Comparison of ENCODE assay signal across 8 mouse cellular contexts in genomic region chrX:152017186-152017585, GRCm38 (mm10). TPM values are rescaled to one million over a fixed set of nuclear protein-coding genes. Genes with fewer than 3 reads are reported as not detected.
DNase-seq lines count a peak whose midpoint lies in the region; ATAC-seq and TF ChIP-seq lines count a peak whose summit lies in the region.

No protein-coding gene starts in this region.

- no peak for TF ChIP-seq POLR2A in MEL (IDR thresholded peaks at IDR 0.05; ENCODE audit: control insufficient read depth in 1 of 2, insufficient read depth in 1 of 2, low read depth in 1 of 2, low read length in 2 of 2, poor library complexity in 1 of 2)

- TF ChIP-seq RAD21 in MEL (IDR thresholded peaks at IDR 0.05; ENCODE audit: low read depth, low read length), result no peak

- H3K27me3 ChIP-seq in heart, embryonic 16.5 days (ENCODE audit: control insufficient read depth, insufficient read depth, low read length), result peaks cover 2% of the 10 kb centered on the region; the same call in 1 of the 2 replicates
- no peaks in the 10 kb centered on the region for H3K27me3 ChIP-seq in MEL (ENCODE audit: control insufficient read depth in 1 of 2, insufficient read depth in 2 of 2, low read length in 2 of 2)
- no peaks in the 10 kb centered on the region for H3K27me3 ChIP-seq in forebrain, postnatal 0 days (ENCODE audit: insufficient read depth, low read length)

- intact Hi-C loops in gastrocnemius, postnatal 14 days (cut with DNase I; ENCODE audit: low total_unique reads), result no loop called here

- 21% methylated on average over 14 of the region's 14 CpGs for WGBS in heart, embryonic 16.5 days
- WGBS in forebrain, postnatal 0 days, result 31% methylated on average over 14 of the region's 14 CpGs
- WGBS in macrophage (ENCODE audit: missing documents), result 36% methylated on average over 8 of the region's 14 CpGs

- peak overlapping the region; percentile 64 for H3K4me2 ChIP-seq in heart, embryonic 16.5 days (ENCODE audit: low read depth, low read length)
- H3K4me2 ChIP-seq in forebrain, postnatal 0 days (ENCODE audit: low read depth), result peak overlapping the region; percentile 45

- 0 out of 2 replicates have a peak, but pooled peaks cover 2% of the 10 kb centered on the region for H3K9me3 ChIP-seq in heart, embryonic 16.5 days (replicated peaks; ENCODE audit: control insufficient read depth, low read length)
- no peaks in the 10 kb centered on the region for H3K9me3 ChIP-seq in MEL (replicated peaks; ENCODE audit: insufficient read depth, low read length)
- H3K9me3 ChIP-seq in forebrain, postnatal 0 days (ENCODE audit: low read length), result no peaks in the 10 kb centered on the region

- peak overlapping the region; percentile 50; the same call in 1 of the 2 replicates for H3K27ac ChIP-seq in heart, embryonic 16.5 days (ENCODE audit: low read length)
- H3K27ac ChIP-seq in MEL (ENCODE audit: control insufficient read depth, low read depth, low read length) (peak overlapping the region; percentile 95), macrophage (peak overlapping the region; percentile 89)
- H3K27ac ChIP-seq in forebrain, postnatal 0 days (ENCODE audit: low read depth, low read length), result no peak overlapping the region

- no peaks in the 10 kb centered on the region; the same call in 1 of the 2 replicates for H3K36me3 ChIP-seq in heart, embryonic 16.5 days (ENCODE audit: control insufficient read depth, insufficient read depth)
- H3K36me3 ChIP-seq in MEL (ENCODE audit: control insufficient read depth in 1 of 2, insufficient read depth in 2 of 2, low read length in 2 of 2) (peaks cover under 1 to 29% of the 10 kb centered on the region in 2 experiments; a peak in 3 of 4 replicates), macrophage (ENCODE audit: inconsistent target) (no peaks in the 10 kb centered on the region)
- no peaks in the 10 kb centered on the region for H3K36me3 ChIP-seq in forebrain, postnatal 0 days (ENCODE audit: insufficient read depth)

- no peak; a peak in 2 of 4 replicates for TF ChIP-seq EP300 in MEL (IDR thresholded peaks at IDR 0.05; ENCODE audit: low read depth in 1 of 2, low read length in 2 of 2)

- H3K4me3 ChIP-seq in heart, embryonic 16.5 days (ENCODE audit: low read length), result peak overlapping the region; percentile 69
- peak overlapping the region; percentile 51 to 93 for H3K4me3 ChIP-seq in MEL (ENCODE audit: control insufficient read depth in 1 of 2, insufficient read depth in 1 of 2, low read depth in 2 of 2, low read length in 2 of 2)
- H3K4me3 ChIP-seq in forebrain, postnatal 0 days (ENCODE audit: low read depth, low read length), result peak overlapping the region; percentile 54
- peak overlapping the region; percentile 70 for H3K4me3 ChIP-seq in macrophage (ENCODE audit: inconsistent target)

- no peak for TF ChIP-seq CTCF in MEL (IDR thresholded peaks at IDR 0.05 in 2 of 3, conservative IDR thresholded peaks at IDR 0.05 in 1 of 3; ENCODE audit: control insufficient read depth in 1 of 3, insufficient read depth in 1 of 3, low read depth in 2 of 3, low read length in 3 of 3, poor library complexity in 1 of 3, severe bottlenecking in 1 of 3)
- no peak for TF ChIP-seq CTCF in forebrain, postnatal 0 days (IDR thresholded peaks at IDR 0.05; ENCODE audit: low read depth)

- H3K79me2 ChIP-seq in MEL (ENCODE audit: control insufficient read depth, insufficient read depth, low read length, poor library complexity), result peaks cover 51% of the 10 kb centered on the region
- peaks cover 55% of the 10 kb centered on the region for H3K79me2 ChIP-seq in macrophage (ENCODE audit: inconsistent target)

- no peak for ATAC-seq in heart, embryonic 16.5 days (replicated peaks; ENCODE audit: extremely low read depth, insufficient read depth, low FRiP score)
- ATAC-seq in forebrain, postnatal 0 days, result no peak

- DNase-seq in heart, adult 11 months, result no peak
- DNase-seq in MEL (ENCODE audit: low read depth, low spot score), result peak; percentile 74
- no peak for DNase-seq in forebrain, postnatal 0 days
- no peak for DNase-seq in embryo, embryonic 9.5 days (ENCODE audit: extremely low spot score)
- DNase-seq in gastrocnemius, postnatal 14 days, result no peak
- DNase-seq in gastrocnemius, adult 8-10 months (ENCODE audit: low spot score in 2 of 2), result no peak

- H3K4me1 ChIP-seq in heart, embryonic 16.5 days (ENCODE audit: control insufficient read depth, insufficient read depth, low read length), result peaks cover 8% of the 10 kb centered on the region
- H3K4me1 ChIP-seq in MEL (ENCODE audit: control insufficient read depth in 1 of 2, insufficient read depth in 2 of 2, low read length in 2 of 2), result peaks cover 2 to 15% of the 10 kb centered on the region in 2 experiments
- no peaks in the 10 kb centered on the region for H3K4me1 ChIP-seq in forebrain, postnatal 0 days (ENCODE audit: insufficient read depth)

- peak overlapping the region; percentile 80 for H3K9ac ChIP-seq in heart, embryonic 16.5 days (ENCODE audit: low read length)
- peak overlapping the region; percentile 89 for H3K9ac ChIP-seq in MEL (ENCODE audit: control insufficient read depth, low read depth, low read length, poor library complexity, severe bottlenecking)
- H3K9ac ChIP-seq in forebrain, postnatal 0 days, result peak overlapping the region; percentile 60

TF ChIP-seq in MEL, 35 proteins besides CTCF, POLR2A, EP300 and RAD21:
- TF ChIP-seq GABPA (IDR thresholded peaks at IDR 0.05; ENCODE audit: low read depth, low read length) (no peak), GATA1 (IDR thresholded peaks at IDR 0.05; ENCODE audit: low read depth, low read length) (peak; percentile 76), USF2 (IDR thresholded peaks at IDR 0.05; ENCODE audit: borderline replicate concordance in 1 of 2, insufficient read depth in 1 of 2, low read depth in 1 of 2, low read length in 2 of 2) (no peak), ETS1 (IDR thresholded peaks at IDR 0.05; ENCODE audit: low read depth, low read length) (peak; percentile 30; the same call in 1 of the 2 replicates), ZMIZ1 (IDR thresholded peaks at IDR 0.05; ENCODE audit: low read depth, low read length) (0 out of 2 replicates have a peak, but pooled peaks have one; percentile 9), RCOR1 (IDR thresholded peaks at IDR 0.05; ENCODE audit: low read depth, low read length) (peak; percentile 89), CHD2 (IDR thresholded peaks at IDR 0.05; ENCODE audit: low read length) (no peak), SIN3A (IDR thresholded peaks at IDR 0.05; ENCODE audit: low read length) (0 out of 2 replicates have a peak, but pooled peaks have one; percentile 45)

RNA-seq across cellular contexts. Expression of gene Smc1a, which starts 1.0 kb away (rescaled TPM):
- 67.5 and 83.4 TPM in 2 replicates for polyA plus RNA-seq in heart, embryonic 16.5 days (2015; fragmentation: Nextera tagmentation; extraction: Ambion mirVana)
- total RNA-seq in MEL (2012; rRNA removed), result 84.7 and 99.8 TPM in 2 replicates
- polyA plus RNA-seq in MEL (2012; ENCODE audit: insufficient read depth in 1 of 2, insufficient read length in 2 of 2, low read depth in 1 of 2, low replicate concordance in 2 of 2, missing spikeins in 1 of 2), result 100 to 1,000 TPM; 174 to 188 TPM
- total RNA-seq in forebrain, postnatal 0 days (2014; rRNA removed), result 39.5 and 47.5 TPM in 2 replicates
- polyA plus RNA-seq in forebrain, postnatal 0 days (2015; fragmentation: Nextera tagmentation; extraction: Ambion mirVana), result 55.0 and 59.0 TPM in 2 replicates
- 100 to 1,000 TPM in 22 of 26 experiments, 10 to 100 TPM in 4; 69.5 to 208 (median 125) TPM for total RNA-seq in macrophage (2018; cell fraction: chromatin; rRNA removed)
- total RNA-seq in macrophage (2018; cell fraction: cytosol; rRNA removed), result 10 to 100 TPM; 29.8 to 48.9 (median 40.1) TPM
- 100 to 1,000 TPM in 4 of 26 experiments, 10 to 100 TPM in 22; 42.5 to 119 (median 69.1) TPM for total RNA-seq in macrophage (2018; cell fraction: nucleus; rRNA removed)
- 40.1 to 97.8 TPM (median 50.7 TPM) in 3 replicates for polyA plus RNA-seq in macrophage (2018)
- total RNA-seq in gastrocnemius, postnatal 14 days (2021), result 10 to 100 TPM; 27.7 to 28.5 TPM
- 10 to 100 TPM in 3 of 4 experiments, 1 to 10 TPM in 1; 9.5 to 15.1 (median 12.4) TPM for total RNA-seq in gastrocnemius, adult 8-10 months (2022)

RNA-seq across cellular contexts. Expression of gene Ribc1, which starts 1.1 kb away (rescaled TPM):
- 2.4 and 4.2 TPM in 2 replicates for polyA plus RNA-seq in heart, embryonic 16.5 days (2015; fragmentation: Nextera tagmentation; extraction: Ambion mirVana)
- total RNA-seq in MEL (2012; rRNA removed), result 5.3 and 7.7 TPM in 2 replicates
- 1 to 10 TPM in 1 of 2 experiments, not detected in 1; 9.8 TPM for polyA plus RNA-seq in MEL (2012; ENCODE audit: insufficient read depth in 1 of 2, insufficient read length in 2 of 2, low read depth in 1 of 2, low replicate concordance in 2 of 2, missing spikeins in 1 of 2)
- 0.71 and 0.85 TPM in 2 replicates for total RNA-seq in forebrain, postnatal 0 days (2014; rRNA removed)
- polyA plus RNA-seq in forebrain, postnatal 0 days (2015; fragmentation: Nextera tagmentation; extraction: Ambion mirVana), result 1.1 and 1.2 TPM in 2 replicates
- total RNA-seq in macrophage (2018; cell fraction: chromatin; rRNA removed), result 10 to 100 TPM in 1 of 26 experiments, 1 to 10 TPM in 5, under 1 TPM in 9, not detected in 11; 0.33 to 11.1 (median 0.94) TPM
- 1 to 10 TPM in 12 of 26 experiments, under 1 TPM in 14; 0.43 to 4.4 (median 0.98) TPM for total RNA-seq in macrophage (2018; cell fraction: cytosol; rRNA removed)
- 1 to 10 TPM in 10 of 26 experiments, under 1 TPM in 8, not detected in 8; 0.32 to 8.5 (median 1.1) TPM for total RNA-seq in macrophage (2018; cell fraction: nucleus; rRNA removed)
- polyA plus RNA-seq in macrophage (2018), result 0.48 to 1.7 TPM (median 1.4 TPM) in 3 replicates
- under 1 TPM; 0.18 to 0.44 TPM for total RNA-seq in gastrocnemius, postnatal 14 days (2021)
- under 1 TPM in 3 of 4 experiments, not detected in 1; 0.24 to 0.75 (median 0.41) TPM for total RNA-seq in gastrocnemius, adult 8-10 months (2022)

RNA-seq across cellular contexts. Expression of gene Hsd17b10, which starts 15.5 kb away (rescaled TPM):
- polyA plus RNA-seq in heart, embryonic 16.5 days (2015; fragmentation: Nextera tagmentation; extraction: Ambion mirVana), result 221 and 234 TPM in 2 replicates
- total RNA-seq in MEL (2012; rRNA removed), result 193 and 208 TPM in 2 replicates
- polyA plus RNA-seq in MEL (2012; ENCODE audit: insufficient read depth in 1 of 2, insufficient read length in 2 of 2, low read depth in 1 of 2, low replicate concordance in 2 of 2, missing spikeins in 1 of 2) (100 to 1,000 TPM in 1 of 2 experiments, not detected in 1; 217 TPM), macrophage (2018) (54.2 to 72.9 TPM (median 55.0 TPM) in 3 replicates)
- total RNA-seq in forebrain, postnatal 0 days (2014; rRNA removed), result 61.8 and 71.1 TPM in 2 replicates
- 92.4 and 113 TPM in 2 replicates for polyA plus RNA-seq in forebrain, postnatal 0 days (2015; fragmentation: Nextera tagmentation; extraction: Ambion mirVana)
- 10 to 100 TPM in 2 of 26 experiments, 1 to 10 TPM in 23, not detected in 1; 1.1 to 19.2 (median 3.1) TPM for total RNA-seq in macrophage (2018; cell fraction: chromatin; rRNA removed)
- 10 to 100 TPM; 37.5 to 75.7 (median 48.8) TPM for total RNA-seq in macrophage (2018; cell fraction: cytosol; rRNA removed)
- 10 to 100 TPM in 10 of 26 experiments, 1 to 10 TPM in 16; 3.3 to 15.4 (median 9.5) TPM for total RNA-seq in macrophage (2018; cell fraction: nucleus; rRNA removed)
- total RNA-seq in gastrocnemius, postnatal 14 days (2021), result 10 to 100 TPM; 81.7 to 91.4 TPM
- total RNA-seq in gastrocnemius, adult 8-10 months (2022), result 100 to 1,000 TPM in 2 of 4 experiments, 10 to 100 TPM in 2; 77.2 to 121 (median 96.8) TPM
